Mouse (Mus musculus) adrenal gland, postnatal 36 days (tissue): Measurements from ENCODE around the gene Ndrg3. TPM values are rescaled to one million over a fixed set of nuclear protein-coding genes. Genes with fewer than 3 reads are reported as not detected.
A peak's percentile ranks its signal among the peaks of the same experiment; 100 is the strongest.
"Not testable (repeated sequence)": the region's sequence is repeated elsewhere in the genome, so short reads cannot be mapped to it uniquely, and the experiment has no call there.

Experiments
- DNase-seq, 2 experiments: peaks; one replicate each; pipeline ENCODE4 v3.0.0; 2021; ENCODE audit warnings: mixed read lengths in 1 of 2
- total RNA-seq, 2 experiments: library from RNA; stranded (reverse); gene quantifications; 2 replicates each; pipeline ENCODE4 v1.2.3; 2021

Gene Ndrg3
- total RNA-seq, 2 experiments from 2014 or later: 59.8 to 64.1 TPM

DNA sequence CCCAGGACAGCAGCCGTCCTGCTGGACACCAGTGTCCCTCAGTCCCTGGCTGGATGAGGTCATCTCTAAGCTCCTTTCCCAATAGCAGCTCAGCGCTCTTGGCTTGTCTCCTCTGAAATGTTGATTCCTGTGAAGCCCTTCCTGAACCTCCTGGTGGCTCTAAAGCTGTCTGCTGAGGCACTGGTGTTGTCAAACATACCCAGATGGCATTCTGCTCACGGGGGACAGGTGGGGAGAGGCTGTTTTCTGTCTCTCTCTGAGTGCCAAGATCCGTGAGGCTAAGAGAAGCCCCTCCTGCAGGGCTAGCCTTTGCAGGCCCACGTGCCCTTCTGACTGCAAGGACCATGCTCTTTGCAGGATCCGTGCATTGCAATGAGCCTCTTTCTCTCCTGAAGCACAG lies 51.9 kb downstream of the Ndrg3 start:
- DNase-seq: not testable (repeated sequence)

DNA sequence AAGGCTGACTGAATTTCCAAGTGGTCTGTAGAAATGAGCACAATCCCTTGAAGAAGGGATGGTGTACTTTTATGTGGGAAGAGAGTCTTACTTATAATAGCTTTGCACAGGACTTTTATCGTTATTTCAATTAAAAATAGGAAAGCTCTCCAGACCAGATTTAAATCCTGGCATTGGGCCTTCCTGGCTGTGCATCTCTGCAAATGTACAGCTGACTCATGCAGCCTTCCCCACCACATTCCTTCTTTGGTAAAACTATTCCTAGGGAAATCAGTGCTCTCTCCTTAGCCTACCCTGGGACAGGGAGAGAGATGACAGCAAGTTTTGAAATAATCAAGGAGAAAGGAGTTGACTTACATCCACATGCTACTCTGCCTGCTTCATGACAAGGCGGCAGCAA lies 54.1 kb downstream of the Ndrg3 start:
- DNase-seq: no peak

DNA sequence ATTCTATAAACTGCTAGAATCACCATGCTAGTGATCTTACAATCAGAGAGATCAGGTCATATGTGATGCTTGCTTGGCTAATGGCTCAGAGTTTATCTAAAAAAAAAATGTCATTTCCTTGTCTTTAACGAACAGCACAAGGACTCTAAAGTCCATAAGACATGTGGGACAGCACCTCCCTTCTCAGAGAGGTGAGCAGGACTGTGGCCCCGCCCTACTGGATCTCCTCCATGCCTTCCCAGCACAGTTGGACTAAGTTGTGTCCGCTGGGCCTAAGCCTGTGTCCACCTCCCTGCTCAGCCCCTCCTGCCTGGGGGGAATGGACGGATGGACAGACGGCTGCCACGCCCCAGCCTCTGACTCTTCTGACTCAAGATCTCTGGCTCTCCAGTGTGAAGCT lies 56.9 kb downstream of the Ndrg3 start:
- DNase-seq: no peak

DNA sequence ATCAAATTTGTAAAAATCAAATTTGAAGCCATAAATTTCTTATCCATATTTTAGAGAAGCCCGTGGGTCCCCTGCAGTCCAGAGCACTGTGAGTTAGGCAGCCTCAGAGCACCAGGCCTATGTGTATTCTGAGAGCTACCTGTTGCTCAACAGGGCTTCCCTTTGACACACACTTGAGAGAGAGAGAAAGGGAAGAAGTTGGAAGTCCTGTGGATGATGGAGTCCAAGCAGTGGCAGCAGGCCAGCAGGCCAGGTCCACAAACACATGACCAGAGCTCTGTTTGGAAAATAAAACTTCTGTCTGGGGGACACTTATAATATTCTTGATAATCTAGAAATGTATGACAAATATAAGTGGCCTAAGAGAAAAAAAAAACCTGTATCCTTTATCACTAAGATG lies 58.4 kb downstream of the Ndrg3 start:
- peak in 1 of 2 experiments; percentile 12 for DNase-seq

DNA sequence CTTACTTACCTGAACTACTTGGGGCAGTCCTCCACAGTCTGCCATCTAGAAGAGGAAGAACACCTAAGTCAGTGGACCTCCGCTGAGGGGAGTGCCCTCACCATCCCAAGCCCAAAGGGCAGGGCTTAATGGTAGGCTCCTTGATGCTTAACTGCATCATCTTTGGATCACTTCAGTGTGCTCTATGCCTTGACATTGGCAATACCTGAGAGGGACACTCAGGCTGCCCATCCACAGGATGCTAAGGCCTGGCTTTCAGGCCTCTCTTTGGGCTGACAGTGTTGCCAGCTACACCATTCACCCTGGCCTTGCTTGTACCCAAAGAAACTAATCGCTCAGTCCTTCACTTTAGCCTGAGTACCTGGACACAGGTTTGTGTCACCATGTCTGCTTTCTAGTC lies 60.4 kb downstream of the Ndrg3 start:
- DNase-seq: no peak

DNA sequence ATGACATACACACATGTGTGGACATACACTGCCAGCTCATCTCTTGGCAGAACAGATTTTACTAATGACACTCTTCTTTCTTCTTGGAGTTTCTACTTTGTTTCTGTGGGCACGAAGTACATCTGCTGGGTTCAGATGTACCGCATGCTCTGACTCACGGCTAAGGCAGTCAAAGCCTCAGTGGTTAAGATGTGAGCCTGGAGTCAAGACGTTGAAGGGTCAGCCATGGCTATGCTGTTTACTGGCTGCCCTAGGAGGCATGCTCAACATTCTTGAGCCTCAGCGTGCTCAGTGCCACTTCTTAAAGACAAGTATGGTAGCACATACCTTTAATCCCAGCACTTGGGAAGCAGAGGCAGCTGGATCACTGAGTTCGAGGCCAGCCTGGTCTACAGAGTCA lies 61.3 kb downstream of the Ndrg3 start:
- DNase-seq: no peak

DNA sequence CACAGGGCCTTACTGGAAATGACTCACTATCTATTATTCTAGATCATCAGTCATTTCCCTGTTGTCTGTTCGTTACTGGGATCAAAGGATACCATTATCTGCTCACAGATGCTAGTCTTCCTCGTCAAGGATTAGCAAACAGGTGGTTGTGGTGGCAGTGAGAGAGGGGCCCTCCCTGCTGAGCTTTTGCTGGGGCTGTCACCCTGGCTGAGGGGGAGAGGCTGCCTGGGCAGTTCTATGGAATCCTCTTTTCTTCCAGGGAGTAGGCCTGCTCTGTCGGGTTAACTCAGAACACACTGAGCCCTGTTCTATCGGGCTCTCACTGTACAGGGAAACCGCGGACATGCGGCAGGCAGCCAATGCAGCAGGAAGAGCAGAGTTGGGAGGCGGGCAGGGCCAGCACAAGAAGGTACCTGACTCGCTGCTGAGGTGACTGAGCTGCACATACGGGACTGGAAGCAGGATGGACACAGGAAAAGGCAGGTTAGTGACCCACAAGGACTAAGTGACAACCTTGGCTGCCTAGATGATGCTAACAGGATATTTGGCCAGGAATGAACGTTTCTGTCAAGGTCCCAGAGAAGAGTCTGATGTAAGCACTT lies 62.2 kb downstream of the Ndrg3 start:
- peak in 1 of 2 experiments; percentile 15 for DNase-seq

DNA sequence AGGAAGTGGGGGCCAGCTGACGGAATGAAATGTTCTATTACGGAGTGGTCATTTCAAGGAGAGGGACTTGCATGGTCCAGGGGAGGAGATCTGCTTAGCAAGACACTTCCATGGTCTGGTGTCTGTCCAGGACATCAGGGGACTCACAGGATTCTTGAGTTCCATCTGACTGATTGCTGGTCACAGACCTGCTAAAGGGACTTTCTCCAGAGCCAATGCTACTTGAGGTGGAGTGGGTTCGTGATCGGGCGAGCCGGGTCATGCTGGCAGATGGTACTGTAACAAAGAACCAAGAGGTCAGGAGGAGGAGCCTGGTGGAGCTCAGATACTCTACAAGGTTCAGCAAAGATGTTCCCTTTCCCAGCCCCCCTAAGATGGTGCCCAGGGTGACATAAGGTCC lies 63.2 kb downstream of the Ndrg3 start:
- no peak for DNase-seq

DNA sequence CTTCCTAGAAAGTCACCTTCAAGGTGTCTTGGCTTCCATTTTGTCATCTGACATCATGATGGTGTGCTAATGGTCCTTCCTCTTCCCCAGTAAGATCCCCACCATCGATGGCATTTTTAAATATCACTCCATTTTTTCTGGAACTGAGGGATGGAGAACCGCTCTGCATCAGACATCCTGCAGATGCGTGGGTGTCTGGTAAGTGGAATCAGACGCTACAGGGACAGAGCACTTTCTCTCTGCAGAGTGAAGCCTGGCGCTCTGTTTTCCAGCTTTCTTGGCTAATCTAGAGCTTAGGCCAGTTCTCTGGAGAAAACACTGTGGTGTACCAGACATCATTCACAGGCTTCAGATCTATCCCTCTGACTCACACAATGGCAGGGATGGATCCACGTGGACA lies 64.2 kb downstream of the Ndrg3 start:
- no peak for DNase-seq

DNA sequence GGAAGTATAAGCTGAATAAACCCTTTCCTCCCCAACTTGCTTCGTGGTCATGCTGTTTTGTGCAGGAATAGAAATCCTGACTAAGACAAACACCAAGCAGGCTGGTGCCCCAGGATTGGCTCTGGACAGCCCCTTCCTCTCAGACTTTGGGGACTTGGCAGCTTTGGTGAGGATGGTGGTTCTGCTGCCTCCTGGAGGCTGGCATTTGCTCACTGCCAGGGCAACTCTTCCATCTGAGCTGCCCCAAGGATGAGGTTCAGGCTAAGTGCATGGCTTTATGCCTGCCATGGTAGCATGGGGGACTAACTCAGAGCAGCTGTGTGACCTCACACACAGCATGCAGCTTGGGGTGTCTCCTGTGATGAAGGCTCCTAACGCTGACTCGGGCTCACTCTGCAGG lies 66.2 kb downstream of the Ndrg3 start:
- DNase-seq: not testable (repeated sequence)

DNA sequence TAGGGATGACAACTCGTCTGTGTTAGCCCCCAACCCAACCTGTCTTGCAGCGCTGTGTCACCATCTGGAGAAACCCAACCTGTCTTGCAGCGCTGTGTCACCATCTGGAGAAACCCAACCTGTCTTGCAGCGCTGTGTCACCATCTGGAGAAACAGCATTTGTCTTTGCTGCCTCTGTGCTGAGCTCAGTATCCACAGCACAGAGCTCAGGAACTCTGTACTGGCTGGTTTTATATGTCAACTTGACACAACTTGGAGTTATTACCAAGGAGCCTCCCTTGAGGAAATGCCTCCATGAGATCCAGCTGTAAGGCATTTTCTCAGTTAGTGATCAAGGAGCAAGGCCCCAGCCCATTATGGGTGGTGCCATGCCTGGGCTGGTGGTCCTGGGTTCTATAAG lies 66.8 kb downstream of the Ndrg3 start:
- DNase-seq: not testable (repeated sequence)

DNA sequence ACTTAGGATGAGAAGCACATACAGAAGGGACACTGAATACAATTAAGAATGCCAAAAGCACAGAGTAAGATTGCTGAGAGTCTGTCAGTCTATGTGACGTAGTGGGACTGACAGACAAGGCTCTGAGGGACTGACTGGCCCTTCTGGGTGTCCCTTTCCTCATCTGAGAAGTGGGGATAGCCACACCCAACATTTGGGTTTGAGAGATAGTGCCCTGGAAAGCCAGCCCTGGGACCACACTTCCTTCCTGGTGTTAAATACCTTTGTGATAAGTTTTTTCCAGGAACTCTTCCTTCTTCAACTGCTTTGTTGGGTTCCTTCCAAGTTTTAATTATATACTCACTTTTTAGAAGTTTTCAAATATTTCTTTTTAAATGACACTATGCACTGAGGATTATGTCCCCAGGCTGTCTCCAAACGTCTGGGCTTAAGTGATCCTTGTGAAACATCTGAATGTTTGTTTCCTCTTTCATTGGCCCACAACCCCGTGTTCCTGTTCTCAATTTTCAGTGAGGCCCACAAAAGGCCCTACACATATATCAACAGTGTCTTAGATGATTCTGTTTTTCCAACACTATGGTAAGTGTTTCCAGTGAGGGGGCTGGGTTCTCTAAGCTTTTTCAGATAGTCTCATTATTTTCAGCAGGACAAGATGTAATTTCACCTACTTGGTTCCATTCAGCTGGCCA lies 67.5 kb downstream of the Ndrg3 start:
- no peak for DNase-seq

DNA sequence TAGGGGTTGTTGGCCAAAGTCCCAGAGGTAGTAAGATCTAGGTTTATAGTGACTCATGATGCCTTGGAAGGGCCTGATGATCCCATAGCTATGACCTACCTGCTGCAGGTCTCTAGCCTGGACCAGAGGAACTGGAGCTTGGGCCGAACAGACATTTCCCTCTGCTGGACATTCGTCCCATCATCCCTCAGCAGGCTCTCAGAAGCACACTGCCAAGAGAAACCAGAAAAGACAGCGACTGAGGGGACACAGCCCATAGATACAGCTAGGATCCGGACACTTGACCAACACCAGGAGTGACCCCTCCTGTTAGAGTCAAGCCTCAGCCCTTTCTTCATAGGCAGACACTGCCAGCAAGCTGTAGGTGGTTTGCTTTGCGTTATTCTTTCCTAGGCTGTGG lies 68.8 kb downstream of the Ndrg3 start:
- DNase-seq: no peak

DNA sequence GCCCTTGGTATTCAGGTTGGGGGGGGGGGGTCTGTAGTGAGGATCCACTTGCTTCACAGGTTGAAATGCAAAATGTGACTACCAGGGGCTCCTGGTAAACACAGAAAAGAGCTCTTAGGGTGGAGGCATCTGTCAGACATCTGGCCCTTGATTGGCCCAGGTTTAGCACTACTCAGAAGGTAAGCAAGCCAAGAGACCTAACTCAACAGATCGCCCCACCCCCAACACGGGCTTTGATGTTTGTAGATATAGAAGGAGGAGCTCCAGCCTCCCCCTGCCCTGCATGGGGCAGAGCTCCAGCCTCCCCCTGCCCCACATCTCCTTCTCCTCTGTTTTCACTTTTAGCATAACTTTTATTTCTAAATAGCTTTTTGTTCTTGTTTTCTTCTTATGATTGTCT lies 72.1 kb downstream of the Ndrg3 start:
- DNase-seq: no peak

DNA sequence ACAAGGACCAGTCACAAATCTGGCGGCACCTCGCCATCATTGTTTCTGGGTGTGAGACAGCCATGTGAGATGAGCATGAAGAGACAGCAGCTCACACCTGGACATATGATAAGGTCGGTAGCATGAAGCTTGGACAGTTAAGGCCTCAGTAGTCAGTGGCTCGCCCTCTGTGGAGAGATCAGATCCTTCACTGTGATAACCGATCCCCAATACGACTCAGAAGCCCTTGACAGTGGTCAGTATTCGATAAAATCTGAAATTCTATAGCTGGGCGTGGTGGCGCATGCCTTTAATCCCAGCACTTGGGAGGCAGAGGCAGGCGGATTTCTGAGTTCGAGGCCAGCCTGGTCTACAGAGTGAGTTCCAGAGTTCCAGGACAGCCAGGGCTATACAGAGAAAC lies 72.7 kb downstream of the Ndrg3 start:
- DNase-seq: not testable (repeated sequence)

DNA sequence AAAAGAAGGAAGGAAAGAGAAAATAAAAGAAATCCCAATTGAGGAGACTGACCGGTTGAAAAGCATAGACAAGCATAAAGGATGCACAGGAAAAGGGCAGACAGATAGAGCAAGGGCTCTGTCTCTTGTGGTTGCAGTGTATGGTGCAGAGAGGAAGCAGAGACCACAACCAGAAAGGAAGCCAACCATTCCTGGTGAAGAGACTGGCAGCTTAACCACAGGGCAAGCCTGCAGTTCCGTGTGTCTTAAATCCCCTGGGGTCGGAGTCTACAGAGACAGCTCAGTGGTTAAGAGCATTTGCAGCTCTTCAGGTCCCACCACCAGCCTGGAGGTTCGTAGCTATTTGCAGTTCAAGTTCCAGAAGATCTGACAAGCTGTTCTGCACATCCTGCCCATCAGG lies 73.3 kb downstream of the Ndrg3 start:
- no peak for DNase-seq

DNA sequence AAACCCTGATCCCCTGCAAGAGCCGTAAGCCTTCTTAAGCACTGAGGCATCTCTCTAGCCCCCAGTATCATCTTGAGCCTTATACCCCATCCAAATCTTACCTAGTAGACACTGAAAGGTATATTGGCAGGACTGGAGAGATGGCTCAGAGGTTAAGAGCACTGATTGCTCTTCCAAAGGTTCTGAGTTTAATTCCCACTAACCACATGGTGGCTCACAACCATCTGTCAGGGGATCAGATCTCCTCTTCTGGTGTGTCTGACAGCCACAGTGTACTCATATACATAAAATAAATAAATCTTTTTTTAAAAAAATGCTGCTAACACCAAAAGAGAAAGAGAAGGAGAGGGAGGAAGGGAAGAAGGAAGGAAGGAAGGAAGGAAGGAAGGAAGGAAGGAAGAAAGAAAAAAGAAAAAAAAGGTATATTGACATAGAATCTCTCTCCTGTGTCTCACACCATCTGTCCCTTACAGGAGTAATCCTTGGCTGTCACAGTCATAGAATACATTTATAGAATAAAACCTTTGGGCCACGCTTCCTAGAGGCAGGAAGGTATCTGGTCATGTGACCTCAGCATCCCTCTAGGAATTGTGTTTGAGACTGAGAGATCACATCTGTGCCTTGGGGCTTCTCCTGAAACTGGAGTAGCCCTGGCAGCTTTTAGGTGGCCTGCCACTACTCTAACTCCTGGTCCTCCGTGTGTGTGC lies 75.3 kb downstream of the Ndrg3 start:
- no peak for DNase-seq

DNA sequence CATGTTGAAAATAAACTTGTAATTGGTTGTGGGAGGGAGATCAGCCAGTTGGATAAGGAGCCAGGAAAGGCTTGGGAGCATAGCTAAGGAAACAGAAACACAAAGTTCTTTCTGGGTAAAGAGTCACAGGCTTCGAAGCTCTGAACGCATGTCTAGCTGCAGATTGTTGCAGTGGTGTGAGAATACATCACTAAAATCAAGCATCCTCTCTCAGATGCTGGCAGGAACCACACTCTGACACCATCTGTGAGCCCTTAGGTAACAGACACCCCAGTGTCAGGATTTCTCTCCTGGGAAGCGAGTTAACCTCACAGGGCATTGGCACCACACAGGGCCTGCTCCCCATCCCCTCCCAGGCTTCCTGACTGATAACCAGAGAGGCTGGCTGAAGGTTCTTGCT lies 76.3 kb downstream of the Ndrg3 start:
- DNase-seq: no peak

DNA sequence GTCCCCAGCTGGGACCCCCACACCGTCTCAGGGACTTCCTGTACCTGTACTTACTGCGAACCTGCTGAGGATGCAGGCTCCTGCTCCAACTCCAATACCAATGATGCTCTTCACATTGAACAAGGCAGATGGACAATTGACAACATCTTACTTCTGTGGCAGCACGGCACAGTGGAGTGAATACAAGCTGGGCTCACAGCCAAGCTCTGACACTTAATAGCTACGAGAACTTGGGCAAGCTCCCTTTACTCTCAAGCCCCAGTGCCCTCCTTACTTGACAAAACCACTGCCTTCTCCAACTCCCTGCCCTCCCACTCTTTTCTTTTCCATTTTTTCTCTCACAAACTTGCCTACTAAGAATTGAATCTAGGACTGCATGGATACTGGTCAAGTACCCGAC lies 78.7 kb downstream of the Ndrg3 start:
- DNase-seq: peak in 1 of 2 experiments; percentile 15

DNA sequence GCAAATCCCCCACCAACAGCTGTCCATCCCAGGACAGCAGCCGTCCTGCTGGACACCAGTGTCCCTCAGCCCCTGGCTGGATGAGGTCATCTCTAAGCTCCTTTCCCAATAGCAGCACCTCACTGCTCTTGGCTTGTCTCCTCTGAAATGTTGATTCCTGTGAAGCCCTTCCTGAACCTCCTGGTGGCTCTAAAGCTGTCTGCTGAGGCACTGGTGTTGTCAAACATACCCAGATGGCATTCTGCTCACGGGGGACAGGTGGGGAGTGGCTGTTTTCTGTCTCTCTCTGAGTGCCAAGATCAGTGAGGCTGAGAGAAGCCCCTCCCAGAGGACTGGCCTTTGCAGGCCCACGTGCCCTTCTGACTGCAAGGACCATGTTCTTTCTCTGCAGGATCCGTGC lies 85.9 kb downstream of the Ndrg3 start:
- DNase-seq: not testable (repeated sequence)

DNA sequence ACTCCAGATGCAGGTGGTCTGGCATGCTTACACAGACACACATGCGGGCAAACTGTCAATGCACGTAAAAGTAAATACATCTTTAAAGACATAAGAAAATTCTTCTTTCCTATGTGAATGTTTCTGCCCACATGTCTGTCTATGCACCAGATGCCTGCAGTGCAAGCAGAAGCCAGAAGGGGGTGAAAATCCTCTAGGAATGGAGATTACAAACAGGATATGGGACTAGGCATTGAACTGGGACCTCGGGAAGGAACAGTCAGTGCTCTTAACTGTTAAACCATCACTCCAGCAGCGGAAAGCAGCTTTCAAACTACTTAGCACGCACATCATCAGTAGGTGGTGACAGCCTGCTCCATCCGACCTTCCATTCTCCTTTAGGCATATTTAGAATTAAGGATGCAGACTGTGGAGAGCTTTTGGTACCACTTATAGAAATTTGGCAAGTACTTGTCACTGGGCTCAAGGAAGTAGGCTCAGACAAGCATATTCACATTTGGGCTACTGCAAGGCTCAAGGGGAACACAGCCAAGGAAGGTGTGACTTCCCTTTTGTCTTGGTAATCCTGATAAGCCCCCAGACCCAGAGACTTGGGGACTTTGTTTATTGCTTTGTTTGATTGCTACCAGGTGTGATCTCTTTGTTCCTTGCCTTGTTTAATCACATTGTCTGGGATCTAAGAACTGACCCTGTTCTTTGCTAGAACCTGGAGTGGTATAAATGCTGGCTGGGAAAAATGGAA lies 86.7 kb downstream of the Ndrg3 start:
- DNase-seq: peak; percentile 63 to 78

DNA sequence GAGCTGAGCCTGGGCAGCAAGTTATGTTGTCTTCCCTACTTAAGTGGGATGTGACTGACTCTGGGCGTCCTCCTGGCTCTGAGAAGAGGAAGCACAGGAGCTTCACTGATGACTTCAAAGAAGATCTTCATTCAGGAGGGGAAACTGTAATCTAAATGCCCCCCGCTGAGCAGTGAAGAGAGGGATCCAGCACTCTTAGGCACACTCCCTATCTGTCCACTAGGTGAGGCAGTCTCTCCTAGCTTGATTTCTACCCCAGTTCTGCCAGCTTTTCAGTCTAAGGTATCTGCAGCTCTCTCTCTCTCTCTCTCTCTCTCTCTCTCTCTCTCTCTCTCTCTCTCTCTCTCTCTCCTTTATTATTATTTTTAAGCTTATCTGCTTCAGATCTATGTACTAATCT lies 88.5 kb downstream of the Ndrg3 start:
- no peak for DNase-seq

DNA sequence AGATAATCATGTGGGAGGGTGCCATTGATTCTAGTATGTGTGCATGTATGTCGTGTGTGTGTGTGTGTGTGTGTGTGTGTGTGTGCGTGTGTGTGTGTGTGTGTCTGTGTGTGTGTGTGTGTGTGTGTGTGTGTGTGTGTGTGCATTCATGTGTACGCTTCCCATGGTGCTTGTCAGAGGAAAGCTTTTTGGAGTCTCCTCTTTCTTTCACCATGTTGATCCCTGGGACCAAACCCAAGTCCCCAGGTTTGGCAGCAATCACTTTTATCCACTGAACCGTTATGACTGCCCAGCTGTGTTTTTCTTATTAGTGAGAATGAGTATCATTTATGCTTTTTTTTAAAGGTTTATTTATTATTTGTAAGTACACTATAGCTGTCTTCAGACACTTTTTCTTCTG lies 89.4 kb downstream of the Ndrg3 start:
- not testable (repeated sequence) for DNase-seq
